17 mouse cellular contexts compared by ENCODE assay signal in genomic region chr6:11933403-11933802, GRCm38 (mm10).
"Had no signal": no experiment of that assay in that cellular context is flagged by ENCODE, and none has a peak within 500 bp of the region (broad histone marks: within the 10 kb centered on the region; RNA-seq: fewer than 3 reads in every experiment).

No protein-coding gene starts in this region.

- DNase-seq: liver, postnatal 0 days; lung, adult 2 months; lung, postnatal 14 days; lung, postnatal 36 days; right cerebral cortex, postnatal 14 days; thymus, adult 2 months; thymus, postnatal 25 days; thymus, postnatal 4 days had no signal

- H3K27ac ChIP-seq: lung, embryonic 15.5 days; macrophage; midbrain, embryonic 13.5 days; midbrain, embryonic 15.5 days; neural tube, embryonic 12.5 days; stomach, embryonic 15.5 days; stomach, postnatal 0 days had no signal

- H3K4me3 ChIP-seq: lung, embryonic 15.5 days; megakaryocyte, embryonic 14.5 days; midbrain, embryonic 13.5 days; midbrain, embryonic 15.5 days; neural tube, embryonic 12.5 days; stomach, embryonic 15.5 days had no signal

- H3K27me3 ChIP-seq: lung, embryonic 15.5 days; megakaryocyte, embryonic 14.5 days; midbrain, embryonic 13.5 days; midbrain, embryonic 15.5 days; neural tube, embryonic 12.5 days; stomach, embryonic 15.5 days had no signal

- ATAC-seq: liver, postnatal 0 days; lung, postnatal 0 days; midbrain, embryonic 13.5 days; midbrain, embryonic 15.5 days had no signal

- H3K9me3 ChIP-seq: lung, embryonic 15.5 days; megakaryocyte, embryonic 14.5 days; midbrain, embryonic 13.5 days; midbrain, embryonic 15.5 days; neural tube, embryonic 12.5 days; stomach, embryonic 15.5 days had no signal

- H3K36me3 ChIP-seq: stomach, embryonic 15.5 days had no signal

- H3K4me1 ChIP-seq: lung, embryonic 15.5 days; neural tube, embryonic 12.5 days; stomach, embryonic 15.5 days had no signal
